Mouse (Mus musculus): ENCODE results near the gene Dolk. TPM values are rescaled to one million over a fixed set of nuclear protein-coding genes. Genes with fewer than 3 reads are reported as not detected.
A peak's percentile ranks its signal among the peaks of the same experiment; 100 is the strongest.

The Dolk gene
- polyA plus RNA-seq, 1 experiment from 2014 or later: 25.5 TPM

- WGBS: 31% methylated on average over 4 of the region's 4 CpGs
- no peak for ATAC-seq (ENCODE audit: low FRiP score)
- no peak overlapping the region; the same call in 1 of the 2 replicates for H3K9ac ChIP-seq
- peaks cover 26% of the 10 kb centered on the region for H3K4me1 ChIP-seq
- no peaks in the 10 kb centered on the region for H3K9me3 ChIP-seq (replicated peaks)
- peaks cover 58% of the 10 kb centered on the region for H3K36me3 ChIP-seq
- no peak overlapping the region for H3K4me3 ChIP-seq
- H3K4me2 ChIP-seq (replicated peaks): no peak overlapping the region
- H3K27ac ChIP-seq: no peak overlapping the region
- no peaks in the 10 kb centered on the region for H3K27me3 ChIP-seq
Measured at GRCm38 (mm10) chr2:30242509-30242908, 43.6 kb downstream of the Dolk start.

GRCm38 (mm10) chr2:30240267-30240666 lies 45.9 kb downstream of the Dolk start, which contains the start of gene Gm28035:
TSS of gene Gm28035 (plus strand) at chr2:30240567.
- 83% methylated on average over 2 of the region's 2 CpGs for WGBS
- H3K9ac ChIP-seq: peak within 1 kb of the TSS; percentile 92; the same call in 1 of the 2 replicates
- H3K4me3 ChIP-seq: no peak within 1 kb of the TSS
- H3K4me1 ChIP-seq: peaks cover 31% of the 10 kb centered on the region
- peaks cover 50% of the 10 kb centered on the region for H3K36me3 ChIP-seq
- H3K4me2 ChIP-seq (replicated peaks): peak within 1 kb of the TSS; percentile 91; the same call in 1 of the 2 replicates
- no peaks in the 10 kb centered on the region for H3K9me3 ChIP-seq (replicated peaks)
- no peak for ATAC-seq (ENCODE audit: low FRiP score)
- no peaks in the 10 kb centered on the region for H3K27me3 ChIP-seq
- H3K27ac ChIP-seq: no peak within 1 kb of the TSS

GRCm38 (mm10) chr2:30239777-30240176 lies 46.4 kb downstream of the Dolk start:
- H3K4me2 ChIP-seq (replicated peaks): no peak overlapping the region
- H3K36me3 ChIP-seq: peaks cover 46% of the 10 kb centered on the region
- H3K27ac ChIP-seq: no peak overlapping the region
- H3K9me3 ChIP-seq (replicated peaks): no peaks in the 10 kb centered on the region
- 85% methylated on average over 4 of the region's 4 CpGs for WGBS
- no peaks in the 10 kb centered on the region for H3K27me3 ChIP-seq
- peaks cover 31% of the 10 kb centered on the region for H3K4me1 ChIP-seq
- H3K9ac ChIP-seq: peak overlapping the region; percentile 92; the same call in 1 of the 2 replicates
- H3K4me3 ChIP-seq: no peak overlapping the region
- no peak for ATAC-seq (ENCODE audit: low FRiP score)

- WGBS: 68% methylated on average over 3 of the region's 3 CpGs
- H3K27me3 ChIP-seq: no peaks in the 10 kb centered on the region
- peak overlapping the region; percentile 93 for H3K4me3 ChIP-seq
- no peak for ATAC-seq (ENCODE audit: low FRiP score)
- no peak overlapping the region for H3K27ac ChIP-seq
- peaks cover 27% of the 10 kb centered on the region for H3K4me1 ChIP-seq
- no peaks in the 10 kb centered on the region for H3K9me3 ChIP-seq (replicated peaks)
- peak overlapping the region; percentile 92 for H3K9ac ChIP-seq
- H3K4me2 ChIP-seq (replicated peaks): peak overlapping the region; percentile 91
- peaks cover 41% of the 10 kb centered on the region for H3K36me3 ChIP-seq
Measured at GRCm38 (mm10) chr2:30238906-30239465, 47.1 kb downstream of the Dolk start.

GRCm38 (mm10) chr2:30237881-30238280 lies 48.3 kb downstream of the Dolk start:
- H3K4me1 ChIP-seq: peaks cover 27% of the 10 kb centered on the region
- 0% methylated on average over 34 of the region's 42 CpGs for WGBS
- H3K9ac ChIP-seq: peak overlapping the region; percentile 92
- H3K9me3 ChIP-seq (replicated peaks): no peaks in the 10 kb centered on the region
- H3K4me2 ChIP-seq (replicated peaks): peak overlapping the region; percentile 91
- peak; percentile 91 for ATAC-seq (ENCODE audit: low FRiP score)
- H3K27ac ChIP-seq: peak overlapping the region; percentile 95
- H3K27me3 ChIP-seq: no peaks in the 10 kb centered on the region
- H3K36me3 ChIP-seq: peaks cover 30% of the 10 kb centered on the region
- H3K4me3 ChIP-seq: peak overlapping the region; percentile 93

GRCm38 (mm10) chr2:30237199-30237880 lies 48.8 kb downstream of the Dolk start, which contains the start of gene Lrrc8a:
TSS of gene Lrrc8a (plus strand) at chr2:30237715.
- H3K4me3 ChIP-seq: peak within 1 kb of the TSS; percentile 93
- under 1% methylated on average over 55 of the region's 67 CpGs for WGBS
- H3K4me2 ChIP-seq (replicated peaks): peak within 1 kb of the TSS; percentile 91
- peaks cover 22% of the 10 kb centered on the region for H3K4me1 ChIP-seq
- H3K9me3 ChIP-seq (replicated peaks): no peaks in the 10 kb centered on the region
- peak within 1 kb of the TSS; percentile 95 for H3K27ac ChIP-seq
- peak within 1 kb of the TSS; percentile 92 for H3K9ac ChIP-seq
- H3K36me3 ChIP-seq: peaks cover 25% of the 10 kb centered on the region
- peak; percentile 97 for ATAC-seq (ENCODE audit: low FRiP score)
- H3K27me3 ChIP-seq: no peaks in the 10 kb centered on the region

GRCm38 (mm10) chr2:30236426-30237198 lies 49.5 kb downstream of the Dolk start:
- H3K4me1 ChIP-seq: peaks cover 22% of the 10 kb centered on the region
- no peaks in the 10 kb centered on the region for H3K27me3 ChIP-seq
- H3K27ac ChIP-seq: peak overlapping the region; percentile 69
- WGBS: 6% methylated on average over 18 of the region's 18 CpGs
- ATAC-seq (ENCODE audit: low FRiP score): no peak
- peaks cover 17% of the 10 kb centered on the region for H3K36me3 ChIP-seq
- peak overlapping the region; percentile 93 for H3K4me3 ChIP-seq
- H3K9me3 ChIP-seq (replicated peaks): no peaks in the 10 kb centered on the region
- peak overlapping the region; percentile 91 for H3K4me2 ChIP-seq (replicated peaks)
- peak overlapping the region; percentile 69 for H3K9ac ChIP-seq

GRCm38 (mm10) chr2:30235593-30235992 lies 50.5 kb downstream of the Dolk start:
- Histone ChIP-seq H3K4me1 (peaks cover 22% of the 10 kb centered on the region), H3K27ac (no peak overlapping the region), H3K4me3 (no peak overlapping the region), H3K36me3 (peaks cover 7% of the 10 kb centered on the region), H3K9ac (no peak overlapping the region), H3K4me2 (replicated peaks) (no peak overlapping the region), H3K27me3 (no peaks in the 10 kb centered on the region), H3K9me3 (replicated peaks) (no peaks in the 10 kb centered on the region)
- WGBS: 88% methylated on average over 5 of the region's 5 CpGs
- ATAC-seq (ENCODE audit: low FRiP score): no peak

Other genes starting within 250 kb of the Dolk start
- gene Wdr34, start 237.5 kb downstream of the Dolk start, polyA plus RNA-seq (2016; fragmentation: Nextera tagmentation; extraction: Ambion mirVana): 40.4 and 41.0 TPM in 2 replicates
- gene Set, start 229.0 kb downstream of the Dolk start, polyA plus RNA-seq (2016; fragmentation: Nextera tagmentation; extraction: Ambion mirVana): 558 and 568 TPM in 2 replicates
- gene Pkn3, start 208.7 kb downstream of the Dolk start, polyA plus RNA-seq (2016; fragmentation: Nextera tagmentation; extraction: Ambion mirVana): 7.0 and 7.2 TPM in 2 replicates
- 23.7 and 25.5 TPM in 2 replicates for gene Zdhhc12, start 192.7 kb downstream of the Dolk start, polyA plus RNA-seq (2016; fragmentation: Nextera tagmentation; extraction: Ambion mirVana)
- gene Zer1, start 161.7 kb downstream of the Dolk start, polyA plus RNA-seq (2016; fragmentation: Nextera tagmentation; extraction: Ambion mirVana): 11.8 and 12.6 TPM in 2 replicates
- gene Tbc1d13, start 152.6 kb downstream of the Dolk start, polyA plus RNA-seq (2016; fragmentation: Nextera tagmentation; extraction: Ambion mirVana): 10.3 and 10.6 TPM in 2 replicates
- 15.7 and 16.2 TPM in 2 replicates for gene Endog, start 114.8 kb downstream of the Dolk start, polyA plus RNA-seq (2016; fragmentation: Nextera tagmentation; extraction: Ambion mirVana)
- gene Spout1, start 107.9 kb downstream of the Dolk start, polyA plus RNA-seq (2016; fragmentation: Nextera tagmentation; extraction: Ambion mirVana): 63.7 and 63.9 TPM in 2 replicates
- 10.4 and 13.1 TPM in 2 replicates for gene Kyat1, start 80.5 kb downstream of the Dolk start, polyA plus RNA-seq (2016; fragmentation: Nextera tagmentation; extraction: Ambion mirVana)
- 39.3 and 42.2 TPM in 2 replicates for gene Lrrc8a, start 48.6 kb downstream of the Dolk start, polyA plus RNA-seq (2016; fragmentation: Nextera tagmentation; extraction: Ambion mirVana)
- 0.30 and 0.36 TPM in 2 replicates for gene Gm28035, start 45.8 kb downstream of the Dolk start, polyA plus RNA-seq (2016; fragmentation: Nextera tagmentation; extraction: Ambion mirVana)
- 5.0 and 5.6 TPM in 2 replicates for gene Phyhd1, start 20.1 kb downstream of the Dolk start, polyA plus RNA-seq (2016; fragmentation: Nextera tagmentation; extraction: Ambion mirVana)
- gene Gm28038, start 5.3 kb downstream of the Dolk start, polyA plus RNA-seq (2016; fragmentation: Nextera tagmentation; extraction: Ambion mirVana): not detected in 2 replicates
- 33.9 and 36.6 TPM in 2 replicates for gene Nup188, start 63 bp upstream of the Dolk start, polyA plus RNA-seq (2016; fragmentation: Nextera tagmentation; extraction: Ambion mirVana)
- 113 and 116 TPM in 2 replicates for gene Sh3glb2, start 73.0 kb upstream of the Dolk start, polyA plus RNA-seq (2016; fragmentation: Nextera tagmentation; extraction: Ambion mirVana)
- gene Miga2, start 77.9 kb upstream of the Dolk start, polyA plus RNA-seq (2016; fragmentation: Nextera tagmentation; extraction: Ambion mirVana): 29.3 and 30.7 TPM in 2 replicates
- 46.9 and 50.2 TPM in 2 replicates for gene Dolpp1, start 105.9 kb upstream of the Dolk start, polyA plus RNA-seq (2016; fragmentation: Nextera tagmentation; extraction: Ambion mirVana)
- gene Crat, start 129.5 kb upstream of the Dolk start, polyA plus RNA-seq (2016; fragmentation: Nextera tagmentation; extraction: Ambion mirVana): 23.9 and 26.8 TPM in 2 replicates
- gene Ptpa, start 129.7 kb upstream of the Dolk start, polyA plus RNA-seq (2016; fragmentation: Nextera tagmentation; extraction: Ambion mirVana): 133 and 134 TPM in 2 replicates
- gene Ier5l, start 187.9 kb upstream of the Dolk start, polyA plus RNA-seq (2016; fragmentation: Nextera tagmentation; extraction: Ambion mirVana): 4.7 and 4.8 TPM in 2 replicates